Mouse (Mus musculus) mouse embryonic stem cell (cell line): ENCODE results near the gene Fis1.

Source experiments
- in situ Hi-C, 2 experiments: fragments of 300-500 bp; cut with MboI; formaldehyde crosslinking; loops; 1 replicate in 1 of 2; 3 replicates in 1 of 2; pipeline ENCODE4 v1.14.3; 2019 to 2020; ENCODE audit warnings: low sequenced_read_pairs in 2 of 2, low pct_unique_long_range_greater_than_20kb in 1 of 2, mixed read lengths in 1 of 2; ENCODE audit not compliant: unreplicated experiment in 1 of 2

Gene Fis1

DNA sequence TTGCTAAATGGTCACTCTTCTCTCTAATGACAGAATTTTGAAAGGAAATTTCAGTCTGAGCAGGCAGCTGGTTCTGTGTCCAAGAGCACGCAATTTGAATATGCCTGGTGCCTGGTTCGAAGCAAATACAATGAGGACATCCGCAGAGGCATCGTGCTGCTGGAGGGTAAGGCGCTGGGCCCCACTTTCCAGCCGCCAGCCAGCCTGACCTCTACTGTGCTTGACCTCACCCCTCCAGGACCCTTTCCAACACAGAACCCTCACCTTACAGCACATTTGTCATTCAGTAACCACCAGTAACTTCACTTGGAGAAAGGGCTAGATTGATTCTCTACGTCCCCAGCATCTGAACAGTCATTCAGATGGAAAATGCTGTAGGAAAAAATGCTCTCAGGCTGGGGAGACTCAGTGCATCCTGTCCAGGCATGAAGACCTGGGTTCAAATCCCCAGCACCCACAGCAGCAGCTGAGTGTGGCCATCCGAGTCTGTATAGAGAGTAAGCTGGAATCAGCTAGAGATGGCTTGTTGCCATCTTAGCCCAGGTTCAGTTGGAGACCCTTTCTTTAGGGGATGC lies 10.0 kb downstream of the Fis1 start:
- in situ Hi-C loops = no loop called here

DNA sequence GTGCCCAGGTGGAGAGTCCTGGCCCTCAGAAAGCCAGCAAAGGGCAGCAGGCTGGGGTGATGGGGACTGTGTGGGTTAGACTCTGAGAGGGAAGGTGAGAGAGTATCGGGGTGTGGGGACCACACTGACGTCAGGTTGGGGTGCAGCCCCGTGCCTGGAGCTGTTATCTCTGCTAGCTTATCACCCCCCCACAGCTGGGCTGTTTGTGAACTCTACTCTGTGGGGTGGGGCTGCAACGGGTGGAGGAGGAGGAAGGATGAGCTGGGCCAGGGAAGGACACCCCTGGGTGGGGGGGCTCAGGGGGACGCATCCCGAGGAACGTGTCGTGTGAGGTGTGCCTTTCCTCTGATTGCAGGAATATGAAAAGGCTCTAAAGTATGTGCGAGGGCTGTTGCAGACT lies 12.1 kb downstream of the Fis1 start:
- in situ Hi-C loops = no loop called here

DNA sequence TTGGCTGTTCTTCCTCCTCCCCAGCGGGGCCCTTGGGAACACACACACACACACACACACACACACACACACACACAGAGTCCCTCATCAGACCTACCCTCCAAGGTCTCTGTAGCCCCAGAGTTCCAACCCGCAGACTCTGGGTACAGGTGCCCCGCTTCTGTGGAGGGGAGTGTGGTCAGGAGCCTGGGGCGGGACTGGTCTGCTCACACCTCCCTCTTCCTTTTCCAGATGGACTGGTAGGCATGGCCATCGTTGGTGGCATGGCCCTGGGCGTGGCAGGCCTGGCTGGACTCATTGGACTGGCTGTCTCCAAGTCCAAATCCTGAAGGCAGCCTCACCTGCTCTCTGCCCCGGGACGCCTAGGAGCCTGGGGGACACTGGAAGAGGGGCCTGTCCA lies 12.6 kb downstream of the Fis1 start:
- in situ Hi-C loops = no loop called here

DNA sequence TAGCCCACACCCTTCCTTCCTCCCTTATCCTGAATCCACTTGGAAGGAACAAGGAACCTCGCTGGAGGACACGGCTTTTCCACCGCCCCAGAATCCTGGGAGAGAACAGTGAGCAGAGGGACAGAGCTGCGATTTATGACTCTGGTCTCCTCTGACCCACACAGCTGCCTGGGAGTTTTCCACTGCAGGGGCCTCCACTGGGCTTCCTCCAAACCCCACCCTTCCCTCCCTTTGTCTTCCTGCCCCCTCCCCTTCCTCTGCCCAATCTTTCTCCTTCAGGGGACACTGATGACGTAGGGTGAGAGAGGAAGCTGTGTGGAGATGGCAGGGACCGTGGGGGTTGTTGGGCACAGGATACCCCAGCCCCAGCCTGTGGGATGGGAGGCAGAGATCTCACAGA lies 13.3 kb downstream of the Fis1 start, which contains the start of gene Cldn15:
Gene Cldn15 (plus strand): TSS at position 286 of the 400 bp plus-strand sequence.
- in situ Hi-C loops = no loop called here

DNA sequence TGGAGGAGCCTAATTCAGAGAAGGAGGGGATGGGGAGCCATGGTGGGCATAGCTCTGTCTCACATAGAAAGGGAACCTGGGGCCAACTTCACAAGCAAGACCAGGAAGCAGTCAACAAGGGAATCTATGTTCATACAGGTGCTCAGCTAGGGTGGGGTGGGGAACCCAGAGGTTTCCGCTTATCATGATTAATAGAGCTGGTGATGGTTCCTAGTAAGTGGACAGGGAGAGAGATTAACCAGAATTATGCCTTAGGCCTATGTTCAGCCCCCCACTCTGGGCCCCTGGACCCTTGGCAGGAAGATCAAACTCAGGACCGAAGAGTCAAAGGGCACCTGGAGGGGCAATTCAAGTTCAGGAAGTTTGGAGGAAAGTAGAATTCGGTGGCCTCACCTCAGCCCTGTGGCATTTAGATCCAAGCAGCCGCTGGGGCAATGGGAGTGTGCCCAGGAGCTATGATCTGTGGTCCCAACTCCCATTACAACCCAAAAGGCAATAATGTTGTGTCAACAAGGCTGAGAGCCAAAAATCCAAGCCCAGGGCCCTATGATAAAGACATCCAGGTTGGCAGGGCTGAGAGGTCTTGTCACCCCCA lies 13.9 kb downstream of the Fis1 start:
- in situ Hi-C loops = no loop called here

DNA sequence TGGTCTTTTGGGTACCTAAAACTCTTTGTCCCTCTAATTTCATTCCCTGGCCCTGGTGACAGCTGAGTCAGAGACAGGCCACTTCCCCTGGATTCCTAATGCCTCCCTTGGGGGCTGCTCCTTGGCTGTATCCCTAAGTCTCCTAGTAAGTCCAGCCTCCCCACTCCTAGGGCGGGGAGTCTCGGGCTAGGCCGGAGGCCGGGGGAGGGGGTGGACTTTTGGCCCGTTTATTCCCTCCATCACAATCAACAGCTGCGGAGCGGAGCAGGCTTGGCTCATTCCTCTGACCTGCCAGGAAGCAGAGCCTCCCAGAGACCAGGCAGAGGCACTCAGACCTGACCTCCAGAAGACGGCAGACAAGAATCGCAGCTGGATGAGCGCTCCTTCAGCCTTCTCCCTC lies 14.5 kb downstream of the Fis1 start:
- in situ Hi-C loops = no loop called here

DNA sequence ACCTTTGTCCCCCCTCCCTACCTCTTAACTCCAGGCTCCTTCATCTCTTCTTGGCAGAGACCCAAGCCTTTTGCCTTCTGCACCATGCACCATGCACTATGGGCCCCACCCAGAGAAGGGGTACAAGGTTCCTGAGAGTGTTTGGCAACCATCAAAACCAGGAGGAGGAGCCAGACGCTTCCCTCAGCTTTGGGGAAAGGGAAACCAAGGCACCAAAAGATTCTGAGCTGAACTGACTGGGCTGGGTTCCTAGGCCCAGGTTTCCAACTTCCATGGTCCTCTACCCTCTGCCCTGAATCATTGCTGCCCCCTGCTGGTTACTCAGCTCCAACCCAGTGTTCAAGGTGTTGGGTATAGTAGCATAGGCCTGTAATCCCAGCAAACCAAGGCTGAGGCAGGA lies 17.6 kb downstream of the Fis1 start:
- in situ Hi-C loops = loop anchor here (5.0 to 10.0 kb wide), 2 partner anchors 46 to 48 kb away; no protein-coding TSS in a partner anchor

DNA sequence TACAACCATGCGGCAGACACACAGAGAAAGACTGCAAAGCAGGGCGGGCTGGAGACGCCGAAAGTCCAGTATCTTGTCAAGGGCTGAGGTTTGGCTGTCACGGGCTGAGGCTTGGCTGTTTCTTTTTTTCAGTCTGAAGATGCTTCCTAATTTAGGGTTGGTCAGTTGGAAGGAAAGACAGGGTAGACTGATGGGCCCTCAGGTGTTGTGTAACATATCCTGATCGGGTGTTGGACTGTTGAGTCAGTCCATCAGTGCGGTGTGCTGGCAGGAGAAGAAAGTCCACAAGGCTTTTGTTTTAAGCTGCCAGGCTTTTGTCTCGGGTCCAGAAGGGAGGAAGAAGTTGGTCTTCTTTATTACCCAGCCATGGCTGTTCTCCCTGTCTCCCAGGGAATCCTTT lies 20.6 kb downstream of the Fis1 start:
- in situ Hi-C loops = loop anchor here (5.0 to 10.0 kb wide), 2 partner anchors 49 to 51 kb away; no protein-coding TSS in a partner anchor

DNA sequence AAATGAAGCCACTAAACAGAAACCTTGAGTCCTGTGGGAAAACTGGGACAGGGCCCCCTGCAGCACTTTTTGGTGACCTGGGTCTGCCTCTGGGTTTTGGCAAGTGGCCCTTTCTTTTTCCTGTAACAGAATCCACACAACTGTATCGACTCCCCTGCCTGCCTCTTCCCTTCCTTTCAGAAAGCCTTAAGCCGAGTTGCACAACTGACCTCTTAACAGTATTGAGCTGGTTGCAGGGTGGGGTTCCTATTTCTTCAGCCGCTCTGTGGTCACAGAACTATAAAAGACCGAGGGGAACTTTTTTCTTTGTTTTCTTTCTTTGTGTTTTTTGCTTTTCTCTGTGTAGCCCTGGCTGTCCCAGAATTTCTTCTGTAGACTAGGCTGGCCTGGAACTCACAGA lies 24.7 kb downstream of the Fis1 start:
- in situ Hi-C loops = loop anchor here in 1 of 2 experiments (10.0 kb wide), 1 partner anchor 53 kb away; no protein-coding TSS in a partner anchor

DNA sequence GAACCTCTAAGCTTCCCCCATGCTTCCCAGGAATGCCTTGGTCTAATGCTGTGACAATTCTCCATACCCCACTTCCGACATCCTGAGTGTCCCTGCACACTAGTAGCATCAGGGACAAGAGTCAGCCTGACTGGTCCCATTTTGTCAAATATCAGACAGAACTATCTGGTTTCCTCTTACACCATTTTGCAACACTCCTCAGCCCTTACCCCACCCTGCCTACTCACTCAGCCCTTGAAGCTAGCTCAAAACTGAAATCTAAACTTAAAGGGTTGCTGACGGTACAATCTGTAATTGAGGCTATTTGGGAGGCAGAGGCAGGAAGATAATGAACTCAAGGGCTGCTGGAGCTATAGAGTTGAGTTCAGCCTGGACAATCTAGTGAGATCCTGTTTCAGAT lies 26.7 kb downstream of the Fis1 start:
- in situ Hi-C loops = loop anchor here in 1 of 2 experiments (10.0 kb wide), 1 partner anchor 55 kb away; no protein-coding TSS in a partner anchor

DNA sequence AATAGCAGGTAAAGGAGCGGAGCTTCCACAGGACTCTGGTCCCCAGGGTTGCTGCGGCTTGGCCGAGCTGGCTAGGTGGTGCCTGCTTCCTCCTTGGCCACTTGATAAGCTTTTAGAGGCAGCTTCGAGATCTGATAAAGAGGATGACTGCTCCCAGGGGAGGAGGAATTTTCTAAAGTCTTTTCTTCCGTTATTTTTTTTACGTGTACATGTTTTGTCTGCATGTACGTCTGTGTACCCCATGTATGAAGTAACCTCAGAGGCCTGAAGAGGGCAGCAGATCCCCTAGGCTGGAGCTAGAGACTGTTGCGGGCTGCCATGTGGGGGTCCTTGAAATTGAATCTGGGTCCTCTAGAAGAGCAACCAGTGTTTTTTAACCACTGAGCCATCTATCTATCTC lies 27.9 kb downstream of the Fis1 start:
- in situ Hi-C loops = no loop called here

DNA sequence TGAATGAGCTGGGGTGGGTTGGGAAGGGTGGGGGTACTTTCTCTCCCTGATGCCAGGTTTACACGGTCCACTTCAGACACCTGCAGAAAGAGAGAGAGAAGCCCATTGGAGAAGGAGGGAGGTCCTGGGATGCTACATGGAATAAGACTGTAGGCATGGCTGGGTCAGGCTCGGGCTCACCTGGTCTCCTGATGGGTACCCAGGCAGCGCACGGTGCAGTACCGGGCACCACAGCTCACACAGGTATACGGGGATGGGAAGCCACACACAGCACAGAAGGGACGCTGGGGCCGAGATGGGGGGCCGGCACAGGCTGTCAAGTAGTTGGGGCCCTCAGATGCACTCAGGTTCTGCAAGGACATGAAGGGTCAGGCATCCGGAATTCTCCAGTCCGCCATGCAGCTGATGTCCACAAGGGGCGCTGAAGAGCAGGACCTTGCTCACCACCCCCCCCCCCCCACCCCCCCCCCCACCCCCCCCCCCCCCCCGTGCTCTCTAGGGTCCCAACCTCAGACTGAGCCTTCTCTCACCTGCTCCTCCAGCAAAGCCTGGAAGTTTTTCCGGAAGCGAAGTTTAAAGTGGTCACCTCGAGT lies 29.4 kb downstream of the Fis1 start:
- in situ Hi-C loops = no loop called here

DNA sequence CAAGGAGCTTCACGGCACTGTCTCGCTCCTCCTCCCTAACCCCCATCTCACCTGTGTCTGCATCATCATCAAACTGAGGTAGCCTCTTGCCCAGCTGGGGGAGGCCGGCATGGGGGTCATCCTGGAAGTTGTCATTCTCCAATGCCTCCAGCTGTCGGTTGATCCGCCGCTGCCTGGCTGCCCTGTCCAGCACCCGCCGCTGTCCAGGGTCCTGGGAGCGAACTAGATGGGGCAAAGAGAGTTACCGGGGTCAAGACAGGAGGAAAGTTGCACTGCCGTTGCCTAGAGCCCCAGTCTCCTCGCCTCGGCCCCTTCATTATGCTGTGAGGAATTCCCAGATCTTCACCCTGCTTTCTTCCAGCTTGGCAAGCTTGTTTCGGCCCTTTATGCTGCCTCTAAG lies 31.8 kb downstream of the Fis1 start:
- in situ Hi-C loops = no loop called here

DNA sequence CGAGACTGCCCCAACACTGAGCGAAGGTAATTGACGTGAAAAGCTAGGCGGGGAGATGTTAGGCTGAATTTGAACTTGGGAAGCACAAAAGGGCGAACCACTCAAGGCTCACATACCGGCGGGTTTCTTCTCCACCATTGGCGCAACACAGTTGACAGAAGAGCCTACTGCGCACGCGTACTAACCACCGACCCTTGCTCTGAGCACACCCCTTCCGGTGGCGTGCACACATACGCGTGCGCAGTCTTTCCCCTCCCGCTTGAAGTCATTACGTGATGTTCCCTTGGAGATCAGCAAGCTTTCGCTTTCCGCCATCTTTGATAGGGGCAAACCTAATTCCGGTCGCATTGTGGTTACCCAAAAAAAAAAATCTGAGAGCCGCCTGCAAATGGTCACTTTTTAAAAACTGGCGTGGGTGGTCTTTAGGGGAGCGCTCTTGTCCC lies 33.6 kb downstream of the Fis1 start, which contains the start of gene Plod3:
Gene Plod3 (plus strand): TSS at position 325 of the 443 bp plus-strand sequence.
- in situ Hi-C loops = no loop called here

DNA sequence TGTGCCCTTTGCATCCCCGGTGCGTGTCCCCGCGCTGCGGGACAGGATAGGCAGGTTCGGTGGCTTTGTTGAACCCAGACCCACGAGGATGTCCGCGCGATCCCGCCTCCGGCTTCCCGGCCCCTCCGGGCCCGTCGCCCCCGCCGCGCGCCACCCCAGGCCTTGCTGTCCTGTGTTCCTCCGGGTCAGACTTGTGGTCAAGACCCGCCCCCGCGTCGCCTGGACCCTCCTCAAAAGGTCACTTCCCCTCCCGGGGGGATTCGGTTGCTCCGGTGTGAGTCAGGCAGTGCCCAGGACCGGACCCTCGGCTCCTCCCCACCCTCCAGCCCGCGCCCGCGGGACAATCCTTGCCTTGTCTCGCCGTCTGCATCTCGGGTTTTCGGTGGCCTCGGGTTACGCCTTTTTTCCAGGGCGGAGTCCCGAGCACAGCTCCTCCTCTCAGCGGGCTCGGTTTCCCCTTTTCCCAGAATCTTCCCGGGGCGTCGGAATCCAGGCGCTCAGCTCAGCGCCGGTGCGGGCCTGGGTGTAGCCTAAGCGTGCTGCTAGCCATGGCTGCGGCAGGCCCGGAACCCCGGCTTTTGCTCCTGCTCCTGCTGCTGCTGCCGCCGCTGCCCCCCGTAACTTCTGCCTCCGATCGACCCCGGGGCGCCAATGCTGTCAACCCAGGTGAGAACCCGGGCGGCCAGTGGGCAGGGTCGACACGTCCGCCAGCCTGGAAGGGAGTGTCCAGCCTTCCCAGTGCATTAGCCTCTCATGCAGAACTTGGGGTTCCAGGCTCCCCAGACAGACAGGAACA lies 34.3 kb downstream of the Fis1 start:
- in situ Hi-C loops = no loop called here

DNA sequence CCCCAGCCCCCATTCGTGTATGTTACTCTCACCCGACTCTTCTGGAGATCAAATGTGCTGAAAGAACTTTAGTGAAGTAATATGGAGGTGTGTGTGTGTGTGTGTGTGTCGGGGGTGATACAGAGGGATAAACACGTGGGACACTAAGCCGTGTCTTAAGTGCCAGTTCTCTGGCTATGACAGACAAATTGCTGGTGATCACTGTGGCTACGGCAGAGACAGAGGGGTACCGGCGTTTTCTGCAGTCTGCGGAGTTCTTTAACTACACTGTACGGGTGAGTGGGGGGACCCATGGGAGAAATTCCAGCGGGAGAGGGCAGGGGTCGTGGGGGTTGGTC lies 34.8 kb downstream of the Fis1 start, which contains the start of gene Znhit1:
Gene Znhit1 (minus strand): TSS at position 88 of the 338 bp plus-strand sequence.
- in situ Hi-C loops = no loop called here

DNA sequence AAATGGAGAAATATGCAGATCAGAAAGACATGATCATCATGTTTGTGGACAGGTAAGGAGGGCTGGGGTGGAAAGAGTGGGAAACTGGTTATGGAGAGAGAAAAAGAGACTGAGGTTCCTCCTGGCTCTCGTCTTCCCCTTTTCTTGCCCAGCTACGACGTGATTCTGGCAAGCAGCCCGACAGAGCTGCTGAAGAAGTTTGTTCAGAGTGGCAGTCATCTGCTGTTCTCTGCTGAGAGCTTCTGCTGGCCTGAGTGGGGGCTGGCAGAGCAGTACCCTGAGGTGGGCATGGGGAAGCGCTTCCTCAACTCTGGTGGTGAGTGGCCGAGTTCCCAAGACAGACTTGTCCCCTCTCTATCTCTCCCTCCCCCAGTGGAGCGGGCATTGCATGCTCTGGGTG lies 35.3 kb downstream of the Fis1 start:
- in situ Hi-C loops = no loop called here

DNA sequence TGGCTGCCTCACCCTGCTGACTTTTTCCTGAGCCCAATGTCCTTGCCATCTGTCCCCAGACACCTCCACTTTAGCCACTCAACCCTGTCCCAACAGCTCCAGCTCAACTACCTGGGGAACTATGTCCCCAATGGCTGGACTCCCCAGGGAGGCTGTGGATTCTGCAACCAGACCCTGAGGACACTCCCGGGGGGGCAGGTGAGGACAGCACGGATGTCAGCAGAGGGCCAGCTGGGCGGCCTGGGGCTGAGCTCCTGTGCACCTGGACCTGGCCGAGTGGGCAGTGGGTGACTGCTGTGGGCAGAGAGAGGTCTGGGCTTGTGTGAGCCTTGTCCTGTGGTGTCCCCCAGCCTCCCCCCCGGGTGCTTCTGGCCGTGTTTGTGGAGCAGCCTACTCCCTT lies 36.7 kb downstream of the Fis1 start:
- in situ Hi-C loops = no loop called here

DNA sequence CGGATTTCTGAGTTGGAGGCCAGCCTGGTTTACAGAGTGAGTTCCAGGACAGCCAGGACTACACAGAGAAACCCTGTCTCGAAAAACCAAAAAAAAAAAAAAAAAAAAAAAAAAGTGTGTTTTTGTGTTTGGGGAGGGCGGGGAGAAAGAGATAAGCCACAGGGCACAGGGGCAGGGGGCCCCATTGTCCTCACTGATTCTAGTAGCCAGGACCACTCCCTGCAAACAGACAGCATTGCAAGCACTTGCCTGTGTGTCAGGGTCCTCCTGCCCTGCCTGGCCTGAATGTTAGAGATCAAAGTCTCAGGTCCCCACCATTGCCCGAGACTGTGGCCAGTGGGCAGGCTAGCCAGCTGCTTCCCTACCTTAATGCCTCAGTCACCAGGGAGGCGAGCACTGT lies 46.4 kb downstream of the Fis1 start:
- in situ Hi-C loops = no loop called here
